ENCODE assay signal across 16 mouse cellular contexts in the genomic region with DNA sequence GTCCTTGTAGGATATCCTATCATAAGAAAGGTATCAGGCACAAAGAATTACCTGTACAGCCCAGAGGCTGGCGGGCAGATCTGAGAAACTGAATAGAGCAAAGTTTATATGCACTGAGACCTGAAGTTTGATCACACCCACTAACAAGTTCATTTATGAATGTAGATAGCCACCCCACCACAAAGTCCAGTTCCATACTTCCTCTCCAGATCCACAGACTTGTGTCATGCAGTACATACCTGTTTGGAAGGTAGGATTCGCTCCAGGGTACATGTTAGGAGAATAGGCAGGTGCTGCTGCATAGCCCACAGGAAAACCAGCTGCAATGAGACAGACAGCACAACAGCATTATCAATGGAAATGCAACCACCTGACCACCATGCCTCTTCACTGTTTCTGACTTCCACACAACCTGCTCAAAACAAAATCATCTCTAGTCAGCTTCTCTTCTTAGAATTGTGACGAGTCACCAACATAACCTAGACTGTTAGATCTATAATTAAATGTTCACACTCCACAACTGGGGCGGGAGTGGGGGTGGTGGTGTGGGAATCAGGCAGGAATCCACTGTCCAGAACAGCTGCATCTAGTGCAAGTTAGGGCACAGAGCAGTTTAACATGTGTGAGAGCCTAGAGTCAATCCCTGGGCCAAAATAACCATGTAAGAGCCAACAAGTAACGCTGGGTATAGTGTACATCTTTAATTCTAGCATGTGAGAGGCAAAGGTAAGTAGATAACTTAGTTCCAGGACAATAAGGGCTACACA. TPM values are rescaled to one million over a fixed set of nuclear protein-coding genes. Genes with fewer than 3 reads are reported as not detected.
DNase-seq lines count a peak whose midpoint lies in the region; ATAC-seq and TF ChIP-seq lines count a peak whose summit lies in the region.
"Had no signal": no experiment of that assay in that cellular context is flagged by ENCODE, and none has a peak within 500 bp of the region (broad histone marks: within the 10 kb centered on the region; RNA-seq: fewer than 3 reads in every experiment).

No protein-coding gene starts in this region.

- no peak for TF ChIP-seq EP300 in stomach, postnatal 0 days (optimal IDR thresholded peaks at IDR 0.05)

- H3K36me3 ChIP-seq in megakaryocyte, embryonic 14.5 days (replicated peaks; ENCODE audit: low read length), result peaks cover 89% of the 10 kb centered on the region
- peaks cover 23% of the 10 kb centered on the region for H3K36me3 ChIP-seq in intestine, postnatal 0 days (ENCODE audit: control insufficient read depth, insufficient read depth)
- H3K36me3 ChIP-seq in stomach, postnatal 0 days (ENCODE audit: control insufficient read depth, insufficient read depth, low read length), result peaks cover 12% of the 10 kb centered on the region
- H3K36me3 ChIP-seq in kidney, embryonic 16.5 days (ENCODE audit: insufficient read depth, low read length), result peaks cover 38% of the 10 kb centered on the region

- peak overlapping the region; percentile 43 for H3K4me3 ChIP-seq in megakaryocyte, embryonic 14.5 days (replicated peaks)
- H3K4me3 ChIP-seq in intestine, postnatal 0 days (ENCODE audit: low read depth, low read length), result no peak overlapping the region
- H3K4me3 ChIP-seq in stomach, postnatal 0 days (ENCODE audit: low read depth, low read length), result no peak overlapping the region
- no peak overlapping the region for H3K4me3 ChIP-seq in kidney, embryonic 16.5 days (ENCODE audit: low read length)
- H3K4me3 ChIP-seq: embryonic facial prominence, embryonic 12.5 days; forebrain, embryonic 12.5 days; heart, embryonic 13.5 days; hindbrain, embryonic 15.5 days had no signal

- no peak overlapping the region for H3K4me2 ChIP-seq in intestine, postnatal 0 days (replicated peaks; ENCODE audit: low read depth)
- no peak overlapping the region for H3K4me2 ChIP-seq in stomach, postnatal 0 days (replicated peaks; ENCODE audit: low read depth)
- no peak overlapping the region for H3K4me2 ChIP-seq in kidney, embryonic 16.5 days (replicated peaks; ENCODE audit: low read depth, low read length)
- H3K4me2 ChIP-seq: embryonic facial prominence, embryonic 12.5 days; forebrain, embryonic 12.5 days; heart, embryonic 13.5 days; hindbrain, embryonic 15.5 days had no signal

- peak overlapping the region; percentile 35; the same call in 1 of the 2 replicates for H3K27ac ChIP-seq in intestine, postnatal 0 days (ENCODE audit: low read depth, low read length)
- H3K27ac ChIP-seq in stomach, postnatal 0 days (replicated peaks), result no peak overlapping the region
- H3K27ac ChIP-seq in kidney, embryonic 16.5 days (ENCODE audit: low read length), result no peak overlapping the region
- H3K27ac ChIP-seq: embryonic facial prominence, embryonic 12.5 days; forebrain, embryonic 12.5 days; heart, embryonic 13.5 days; hindbrain, embryonic 15.5 days had no signal

- H3K9ac ChIP-seq in intestine, postnatal 0 days (ENCODE audit: low read depth, low read length), result no peak overlapping the region
- H3K9ac ChIP-seq in stomach, postnatal 0 days (ENCODE audit: low read length), result no peak overlapping the region
- H3K9ac ChIP-seq in kidney, embryonic 16.5 days (replicated peaks; ENCODE audit: low read length), result no peak overlapping the region
- H3K9ac ChIP-seq: embryonic facial prominence, embryonic 12.5 days; forebrain, embryonic 12.5 days; forebrain, postnatal 0 days; heart, embryonic 13.5 days; hindbrain, embryonic 15.5 days had no signal

- no peaks in the 10 kb centered on the region for H3K9me3 ChIP-seq in megakaryocyte, embryonic 14.5 days
- H3K9me3 ChIP-seq in intestine, postnatal 0 days (ENCODE audit: control insufficient read depth), result no peaks in the 10 kb centered on the region
- no peaks in the 10 kb centered on the region for H3K9me3 ChIP-seq in stomach, postnatal 0 days (ENCODE audit: control insufficient read depth, low read length)
- H3K9me3 ChIP-seq in kidney, embryonic 16.5 days (ENCODE audit: low read length), result no peaks in the 10 kb centered on the region
- H3K9me3 ChIP-seq: embryonic facial prominence, embryonic 12.5 days; forebrain, embryonic 12.5 days; heart, embryonic 13.5 days; hindbrain, embryonic 15.5 days had no signal

- 74% methylated on average over 5 of the region's 5 CpGs for WGBS in intestine, postnatal 0 days
- WGBS in stomach, postnatal 0 days, result 82% methylated on average over 5 of the region's 5 CpGs
- WGBS in kidney, embryonic 16.5 days, result 89% methylated on average over 5 of the region's 5 CpGs

- peak; percentile 54 for DNase-seq in gastrocnemius, adult 18-20 months (ENCODE audit: low spot score)
- DNase-seq in gastrocnemius, postnatal 10 days, result no peak
- DNase-seq in stomach, postnatal 0 days (ENCODE audit: low spot score), result no peak
- no peak for DNase-seq in urinary bladder, postnatal 4 days (ENCODE audit: low spot score in 2 of 2)
- DNase-seq: cerebellum, adult 11-12 months; cerebellum, adult 9-10 months; forebrain, postnatal 0 days; heart, postnatal 36 days had no signal

- peaks cover 89% of the 10 kb centered on the region for H3K4me1 ChIP-seq in megakaryocyte, embryonic 14.5 days
- H3K4me1 ChIP-seq in intestine, postnatal 0 days (replicated peaks; ENCODE audit: control insufficient read depth, insufficient read depth, low read length), result 0 out of 2 replicates have a peak, but pooled peaks cover 6% of the 10 kb centered on the region
- H3K4me1 ChIP-seq in stomach, postnatal 0 days (replicated peaks; ENCODE audit: control insufficient read depth, insufficient read depth), result no peaks in the 10 kb centered on the region; the same call in 1 of the 2 replicates
- H3K4me1 ChIP-seq in kidney, embryonic 16.5 days (ENCODE audit: insufficient read depth, low read length), result peaks cover 10% of the 10 kb centered on the region; the same call in 1 of the 2 replicates

- H3K27me3 ChIP-seq in megakaryocyte, embryonic 14.5 days (replicated peaks), result no peaks in the 10 kb centered on the region
- no peaks in the 10 kb centered on the region for H3K27me3 ChIP-seq in intestine, postnatal 0 days (replicated peaks; ENCODE audit: control insufficient read depth, insufficient read depth, low read length)
- H3K27me3 ChIP-seq in stomach, postnatal 0 days (ENCODE audit: control insufficient read depth, insufficient read depth, low read length), result no peaks in the 10 kb centered on the region
- H3K27me3 ChIP-seq in kidney, embryonic 16.5 days (ENCODE audit: insufficient read depth, low read length), result no peaks in the 10 kb centered on the region
- H3K27me3 ChIP-seq: embryonic facial prominence, embryonic 12.5 days; forebrain, embryonic 12.5 days; heart, embryonic 13.5 days; hindbrain, embryonic 15.5 days had no signal

- TF ChIP-seq CTCF in intestine, postnatal 0 days (IDR thresholded peaks at IDR 0.05; ENCODE audit: low read depth), result no peak
- TF ChIP-seq CTCF in stomach, postnatal 0 days (IDR thresholded peaks at IDR 0.05; ENCODE audit: low read depth), result no peak

- no peak for ATAC-seq in megakaryocyte, adult 5-6 weeks (ENCODE audit: poor library complexity, severe bottlenecking)
- peak; percentile 72 for ATAC-seq in intestine, postnatal 0 days
- ATAC-seq in stomach, postnatal 0 days (ENCODE audit: low FRiP score, low TSS enrichment), result peak; percentile 52; the same call in 1 of the 2 replicates
- ATAC-seq in kidney, embryonic 16.5 days (ENCODE audit: low FRiP score, low TSS enrichment), result no peak
- ATAC-seq: forebrain, postnatal 0 days had no signal

RNA-seq across cellular contexts. Expression of a gene that starts 14.2 kb away (rescaled TPM):
- total RNA-seq in gastrocnemius, adult 18-20 months (2021), result 10 to 100 TPM; 23.9 to 31.3 TPM
- 10 to 100 TPM; 54.3 to 63.7 TPM for total RNA-seq in gastrocnemius, postnatal 10 days (2021)
- 43.9 and 103 TPM in 2 replicates for polyA plus RNA-seq in megakaryocyte, embryonic 14.5 days (2012; ENCODE audit: insufficient read depth, low replicate concordance)
- total RNA-seq in megakaryocyte, adult 5-6 weeks (2015), result 30.3 and 42.9 TPM in 2 replicates
- 62.0 and 62.8 TPM in 2 replicates for total RNA-seq in megakaryocyte, adult 5-6 weeks (2017)
- polyA plus RNA-seq in intestine, postnatal 0 days (2015; fragmentation: Nextera tagmentation; extraction: Ambion mirVana), result 22.4 and 23.6 TPM in 2 replicates
- 21.4 and 24.7 TPM in 2 replicates for polyA plus RNA-seq in stomach, postnatal 0 days (2015; fragmentation: Nextera tagmentation; extraction: Ambion mirVana)
- polyA plus RNA-seq in kidney, embryonic 16.5 days (2015; fragmentation: Nextera tagmentation; extraction: Ambion mirVana), result 69.1 and 83.2 TPM in 2 replicates

RNA-seq across cellular contexts. Expression of a gene that starts 21.1 kb away (rescaled TPM):
- total RNA-seq in gastrocnemius, adult 18-20 months (2021), result 10 to 100 TPM; 49.8 to 62.4 TPM
- total RNA-seq in gastrocnemius, postnatal 10 days (2021), result 10 to 100 TPM; 16.5 to 17.1 TPM
- 1.9 and 2.3 TPM in 2 replicates for polyA plus RNA-seq in megakaryocyte, embryonic 14.5 days (2012; ENCODE audit: insufficient read depth, low replicate concordance)
- total RNA-seq in megakaryocyte, adult 5-6 weeks (2015), result 48.6 and 58.3 TPM in 2 replicates
- 28.4 and 29.5 TPM in 2 replicates for total RNA-seq in megakaryocyte, adult 5-6 weeks (2017)
- polyA plus RNA-seq in intestine, postnatal 0 days (2015; fragmentation: Nextera tagmentation; extraction: Ambion mirVana), result 191 and 206 TPM in 2 replicates
- polyA plus RNA-seq in stomach, postnatal 0 days (2015; fragmentation: Nextera tagmentation; extraction: Ambion mirVana), result 103 and 105 TPM in 2 replicates
- polyA plus RNA-seq in kidney, embryonic 16.5 days (2015; fragmentation: Nextera tagmentation; extraction: Ambion mirVana), result 53.2 and 58.0 TPM in 2 replicates

Comparison
In these comparisons a context has a peak if more than half of its experiments do, and no peak if none do; other contexts are left out.
1. ATAC-seq: peak in intestine, postnatal 0 days (single experiment) and stomach, postnatal 0 days (single experiment); none in megakaryocyte, adult 5-6 weeks (single experiment) and kidney, embryonic 16.5 days (single experiment).
2. RNA of a gene that starts 21.1 kb away (polyA plus RNA-seq): 191 to 206 TPM in intestine, postnatal 0 days, 103 to 105 TPM in stomach, postnatal 0 days and 53.2 to 58.0 TPM in kidney, embryonic 16.5 days; 1.9 to 2.3 TPM in megakaryocyte, embryonic 14.5 days; every median in the first group is over 10 times any median in the second.